ENCODE assay signal across 9 mouse cellular contexts in the genomic region with DNA sequence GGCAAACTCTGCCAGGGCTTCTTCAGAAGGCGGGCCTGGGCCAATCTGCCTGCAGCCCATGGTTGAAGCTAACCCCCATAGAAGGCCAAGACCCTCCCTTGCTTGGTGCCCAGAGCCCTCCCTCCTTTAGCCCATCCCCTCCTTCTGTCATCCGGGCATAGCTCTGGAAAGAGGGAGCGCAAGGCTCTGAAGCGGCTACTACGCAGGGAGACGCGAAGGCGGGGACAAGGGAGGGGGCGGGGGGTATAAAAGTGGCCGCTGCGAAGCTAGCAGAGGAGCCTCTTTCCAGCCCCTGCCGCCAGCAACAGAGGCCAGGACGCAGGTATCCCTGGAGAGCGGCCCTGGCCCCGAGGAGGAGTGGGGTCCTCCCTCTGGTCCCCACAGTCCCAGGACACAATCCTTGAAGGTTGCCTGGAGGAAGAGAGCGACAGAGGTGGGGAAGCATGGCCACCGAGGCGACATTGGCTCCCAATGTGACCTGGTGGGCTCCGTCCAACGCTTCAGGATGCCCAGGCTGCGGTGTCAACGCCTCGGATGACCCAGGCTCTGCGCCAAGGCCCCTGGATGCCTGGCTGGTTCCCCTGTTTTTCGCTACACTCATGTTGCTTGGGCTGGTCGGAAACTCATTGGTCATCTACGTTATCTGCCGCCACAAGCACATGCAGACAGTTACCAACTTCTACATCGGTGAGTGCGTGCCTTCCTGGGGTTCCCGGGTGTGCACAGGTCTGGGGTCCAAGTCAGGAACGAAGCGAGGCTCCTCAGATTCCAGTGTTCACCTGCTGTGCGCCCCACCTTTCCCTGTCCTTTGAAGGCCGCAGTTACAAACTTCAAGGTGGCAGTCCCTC. TPM values are rescaled to one million over a fixed set of nuclear protein-coding genes. Genes with fewer than 3 reads are reported as not detected.
DNase-seq lines count a peak whose midpoint lies in the region; ATAC-seq lines count a peak whose summit lies in the region.
"Had no signal": no experiment of that assay in that cellular context is flagged by ENCODE, and none has a peak within 500 bp of the region (broad histone marks: within the 10 kb centered on the region; RNA-seq: fewer than 3 reads in every experiment).

No protein-coding gene starts in this region.

- peak overlapping the region; percentile 32 for H3K4me2 ChIP-seq in kidney, embryonic 14.5 days (replicated peaks; ENCODE audit: low read depth, low read length)
- H3K4me2 ChIP-seq in limb, embryonic 12.5 days: peak overlapping the region; percentile 46
- H3K4me2 ChIP-seq in neural tube, embryonic 14.5 days (ENCODE audit: low read depth, low read length): peak overlapping the region; percentile 8; the same call in 1 of the 2 replicates

- no peak overlapping the region for H3K27ac ChIP-seq in kidney, embryonic 14.5 days (ENCODE audit: low read depth, low read length)
- 0 out of 2 replicates have a peak overlapping the region, but pooled peaks have one; percentile 30 for H3K27ac ChIP-seq in embryonic facial prominence, embryonic 10.5 days (replicated peaks)
- H3K27ac ChIP-seq in limb, embryonic 12.5 days: no peak overlapping the region
- no peak overlapping the region for H3K27ac ChIP-seq in neural tube, embryonic 14.5 days (ENCODE audit: low read depth, low read length)

- H3K9ac ChIP-seq in kidney, embryonic 14.5 days (ENCODE audit: low read depth, low read length): 0 out of 2 replicates have a peak overlapping the region, but pooled peaks have one; percentile 40
- peak overlapping the region; percentile 34; the same call in 1 of the 2 replicates for H3K9ac ChIP-seq in limb, embryonic 12.5 days (replicated peaks)
- H3K9ac ChIP-seq in neural tube, embryonic 14.5 days (replicated peaks; ENCODE audit: low read depth, low read length): no peak overlapping the region

- H3K36me3 ChIP-seq in kidney, embryonic 14.5 days (ENCODE audit: control insufficient read depth, insufficient read depth, low read length): no peaks in the 10 kb centered on the region
- peaks cover 2% of the 10 kb centered on the region for H3K36me3 ChIP-seq in embryonic facial prominence, embryonic 10.5 days (replicated peaks)
- H3K36me3 ChIP-seq in limb, embryonic 12.5 days: no peaks in the 10 kb centered on the region
- H3K36me3 ChIP-seq in neural tube, embryonic 14.5 days (ENCODE audit: control insufficient read depth, insufficient read depth, low read length): no peaks in the 10 kb centered on the region

- ATAC-seq in kidney, embryonic 14.5 days (ENCODE audit: low FRiP score, low TSS enrichment): no peak
- ATAC-seq in limb, embryonic 12.5 days (ENCODE audit: insufficient number of reproducible peaks, insufficient read depth, low FRiP score, low TSS enrichment, low read depth): no peak
- ATAC-seq in neural tube, embryonic 14.5 days (ENCODE audit: low read depth): no peak

- no peaks in the 10 kb centered on the region for H3K9me3 ChIP-seq in kidney, embryonic 14.5 days (ENCODE audit: control insufficient read depth, low read length)
- 0 out of 2 replicates have a peak, but pooled peaks cover 4% of the 10 kb centered on the region for H3K9me3 ChIP-seq in embryonic facial prominence, embryonic 10.5 days
- no peaks in the 10 kb centered on the region; the same call in 1 of the 2 replicates for H3K9me3 ChIP-seq in limb, embryonic 12.5 days
- H3K9me3 ChIP-seq in neural tube, embryonic 14.5 days (ENCODE audit: control insufficient read depth, low read length): no peaks in the 10 kb centered on the region

- DNase-seq in kidney, postnatal 25 days: no peak
- DNase-seq in embryonic facial prominence, embryonic 10.5 days (ENCODE audit: low spot score): peak; percentile 56
- no peak for DNase-seq in urinary bladder, postnatal 10 days (ENCODE audit: low spot score)
- DNase-seq in right cerebral cortex, postnatal 25 days: no peak
- DNase-seq in left cerebral cortex, adult 18-20 months (ENCODE audit: low spot score in 2 of 2): no peak

- H3K4me3 ChIP-seq in kidney, embryonic 14.5 days (ENCODE audit: low read length): peak overlapping the region; percentile 12; the same call in 1 of the 2 replicates
- peak overlapping the region; percentile 89 for H3K4me3 ChIP-seq in embryonic facial prominence, embryonic 10.5 days
- peak overlapping the region; percentile 31 for H3K4me3 ChIP-seq in limb, embryonic 12.5 days (replicated peaks)
- H3K4me3 ChIP-seq in neural tube, embryonic 14.5 days (ENCODE audit: low read depth, low read length): peak overlapping the region; percentile 9; the same call in 1 of the 2 replicates

- 6% methylated on average over 35 of the region's 35 CpGs for WGBS in kidney, embryonic 14.5 days
- 3% methylated on average over 35 of the region's 35 CpGs for WGBS in embryonic facial prominence, embryonic 10.5 days
- 4% methylated on average over 35 of the region's 35 CpGs for WGBS in limb, embryonic 12.5 days
- 2% methylated on average over 35 of the region's 35 CpGs for WGBS in neural tube, embryonic 14.5 days

- H3K4me1 ChIP-seq in kidney, embryonic 14.5 days (ENCODE audit: control insufficient read depth, insufficient read depth, low read length): peaks cover 28% of the 10 kb centered on the region
- H3K4me1 ChIP-seq in embryonic facial prominence, embryonic 10.5 days: peaks cover 80% of the 10 kb centered on the region
- peaks cover 61% of the 10 kb centered on the region for H3K4me1 ChIP-seq in limb, embryonic 12.5 days (replicated peaks)
- H3K4me1 ChIP-seq in neural tube, embryonic 14.5 days (ENCODE audit: control insufficient read depth, insufficient read depth, low read length): peaks cover 25% of the 10 kb centered on the region

- peaks cover 58% of the 10 kb centered on the region for H3K27me3 ChIP-seq in kidney, embryonic 14.5 days (ENCODE audit: control insufficient read depth, insufficient read depth, low read length)
- peaks cover 65% of the 10 kb centered on the region for H3K27me3 ChIP-seq in embryonic facial prominence, embryonic 10.5 days (replicated peaks; ENCODE audit: low read depth, poor library complexity, severe bottlenecking)
- H3K27me3 ChIP-seq in limb, embryonic 12.5 days: peaks cover 63% of the 10 kb centered on the region
- peaks cover 60% of the 10 kb centered on the region for H3K27me3 ChIP-seq in neural tube, embryonic 14.5 days (ENCODE audit: control insufficient read depth, insufficient read depth, low read length)

RNA-seq across cellular contexts. Expression of gene Kiss1r, which starts 1.7 kb away (rescaled TPM):
- 0.47 and 0.61 TPM in 2 replicates for polyA plus RNA-seq in kidney, embryonic 14.5 days (2014; fragmentation: Nextera tagmentation; extraction: Ambion mirVana)
- polyA plus RNA-seq in embryonic facial prominence, embryonic 10.5 days (2016; fragmentation: Nextera tagmentation; extraction: Ambion mirVana): 0.33 and 0.37 TPM in 2 replicates
- polyA plus RNA-seq in limb, embryonic 12.5 days (2016; fragmentation: Nextera tagmentation; extraction: Ambion mirVana): 1.1 and 1.2 TPM in 2 replicates
- 2.2 and 2.3 TPM in 2 replicates for polyA plus RNA-seq in neural tube, embryonic 14.5 days (2014; fragmentation: Nextera tagmentation; extraction: Ambion mirVana)
- total RNA-seq in left cerebral cortex, adult 18-20 months (2021): 10 to 100 TPM in 1 of 2 experiments, 1 to 10 TPM in 1; 5.3 to 10.3 TPM

RNA-seq across cellular contexts. Expression of gene R3hdm4, which starts 2.6 kb away (rescaled TPM):
- polyA plus RNA-seq in kidney, embryonic 14.5 days (2014; fragmentation: Nextera tagmentation; extraction: Ambion mirVana): 102 and 137 TPM in 2 replicates
- 125 and 136 TPM in 2 replicates for polyA plus RNA-seq in embryonic facial prominence, embryonic 10.5 days (2016; fragmentation: Nextera tagmentation; extraction: Ambion mirVana)
- polyA plus RNA-seq in limb, embryonic 12.5 days (2016; fragmentation: Nextera tagmentation; extraction: Ambion mirVana): 149 and 161 TPM in 2 replicates
- polyA plus RNA-seq in neural tube, embryonic 14.5 days (2014; fragmentation: Nextera tagmentation; extraction: Ambion mirVana): 253 and 265 TPM in 2 replicates
- total RNA-seq in left cerebral cortex, adult 18-20 months (2021): 100 to 1,000 TPM; 307 to 318 TPM

RNA-seq across cellular contexts. Expression of gene Gm26602, which starts 7.8 kb away (rescaled TPM):
- polyA plus RNA-seq in kidney, embryonic 14.5 days (2014; fragmentation: Nextera tagmentation; extraction: Ambion mirVana): 4.6 and 10.8 TPM in 2 replicates
- polyA plus RNA-seq in embryonic facial prominence, embryonic 10.5 days (2016; fragmentation: Nextera tagmentation; extraction: Ambion mirVana): 3.4 TPM in 1 of 2 replicates, not detected in the other
- polyA plus RNA-seq in limb, embryonic 12.5 days (2016; fragmentation: Nextera tagmentation; extraction: Ambion mirVana): 5.5 and 21.1 TPM in 2 replicates
- 5.9 and 9.1 TPM in 2 replicates for polyA plus RNA-seq in neural tube, embryonic 14.5 days (2014; fragmentation: Nextera tagmentation; extraction: Ambion mirVana)
- total RNA-seq in left cerebral cortex, adult 18-20 months (2021): not detected
- total RNA-seq: heart, postnatal 14 days had no signal

RNA-seq across cellular contexts. Expression of gene Arid3a, which starts 8.4 kb away (rescaled TPM):
- polyA plus RNA-seq in kidney, embryonic 14.5 days (2014; fragmentation: Nextera tagmentation; extraction: Ambion mirVana): 12.0 and 12.3 TPM in 2 replicates
- 15.7 and 18.0 TPM in 2 replicates for polyA plus RNA-seq in embryonic facial prominence, embryonic 10.5 days (2016; fragmentation: Nextera tagmentation; extraction: Ambion mirVana)
- polyA plus RNA-seq in limb, embryonic 12.5 days (2016; fragmentation: Nextera tagmentation; extraction: Ambion mirVana): 8.4 and 8.6 TPM in 2 replicates
- 3.3 and 5.1 TPM in 2 replicates for polyA plus RNA-seq in neural tube, embryonic 14.5 days (2014; fragmentation: Nextera tagmentation; extraction: Ambion mirVana)
- 1 to 10 TPM; 5.6 to 7.2 TPM for total RNA-seq in left cerebral cortex, adult 18-20 months (2021)

RNA-seq across cellular contexts. Expression of gene Med16, which starts 9.7 kb away (rescaled TPM):
- 48.0 and 61.2 TPM in 2 replicates for polyA plus RNA-seq in kidney, embryonic 14.5 days (2014; fragmentation: Nextera tagmentation; extraction: Ambion mirVana)
- 63.6 and 68.1 TPM in 2 replicates for polyA plus RNA-seq in embryonic facial prominence, embryonic 10.5 days (2016; fragmentation: Nextera tagmentation; extraction: Ambion mirVana)
- 50.8 and 53.7 TPM in 2 replicates for polyA plus RNA-seq in limb, embryonic 12.5 days (2016; fragmentation: Nextera tagmentation; extraction: Ambion mirVana)
- polyA plus RNA-seq in neural tube, embryonic 14.5 days (2014; fragmentation: Nextera tagmentation; extraction: Ambion mirVana): 33.2 and 38.7 TPM in 2 replicates
- total RNA-seq in left cerebral cortex, adult 18-20 months (2021): 10 to 100 TPM; 48.6 to 63.7 TPM

Comparison
In these comparisons a context has a peak if more than half of its experiments do, and no peak if none do; other contexts are left out.
1. H3K4me3 ChIP-seq: peak in every context shown above with its lines; median percentile 89 in embryonic facial prominence, embryonic 10.5 days; 31 in limb, embryonic 12.5 days; 12 in kidney, embryonic 14.5 days; 9 in neural tube, embryonic 14.5 days.